Mouse (Mus musculus): Measurements from ENCODE around the gene Gm47959. TPM values are rescaled to one million over a fixed set of nuclear protein-coding genes. Genes with fewer than 3 reads are reported as not detected.
"Not testable (repeated sequence)": the region's sequence is repeated elsewhere in the genome, so short reads cannot be mapped to it uniquely, and the experiment has no call there.

Gm47959 gene
- polyA plus RNA-seq (2016; fragmentation: Nextera tagmentation; extraction: Ambion mirVana) = not detected in 2 replicates

GRCm38 (mm10) chr1:83000306-83000705 lies at the start of gene Gm47959:
Gene Gm47959 (plus strand): TSS chr1:83000548.
- WGBS = 96% methylated on average over 9 of the region's 9 CpGs
- H3K27ac ChIP-seq; ATAC-seq (ENCODE audit: low FRiP score): not testable (repeated sequence)

GRCm38 (mm10) chr1:82955913-82956312 lies 44.4 kb upstream of the Gm47959 start, which contains the start of gene Gm7544:
Gene Gm7544 (minus strand): TSS chr1:82956013.
- H3K27me3 ChIP-seq; ATAC-seq (ENCODE audit: low FRiP score); H3K36me3 ChIP-seq: not testable (repeated sequence)

More at GRCm38 (mm10) chr1:83000306-83000705, at the start of gene Gm47959:
- not testable (repeated sequence) for H3K27me3 ChIP-seq; H3K9me3 ChIP-seq (replicated peaks); H3K4me2 ChIP-seq (replicated peaks); H3K36me3 ChIP-seq; H3K4me3 ChIP-seq; H3K9ac ChIP-seq; H3K4me1 ChIP-seq

GRCm38 (mm10) chr1:82959870-82960385 lies 40.4 kb upstream of the Gm47959 start, which contains the start of gene Gm47955:
Gene Gm47955 (plus strand): TSS chr1:82960286.
- Histone ChIP-seq H3K4me1 (no peaks in the 10 kb centered on the region), H3K36me3 (no peaks in the 10 kb centered on the region)
- WGBS = 88% methylated on average over 11 of the region's 11 CpGs

More at GRCm38 (mm10) chr1:82955913-82956312, 44.4 kb upstream of the Gm47959 start, which contains the start of gene Gm7544:
- not testable (repeated sequence) for H3K4me2 ChIP-seq (replicated peaks); H3K9ac ChIP-seq; H3K9me3 ChIP-seq (replicated peaks); H3K27ac ChIP-seq; H3K4me3 ChIP-seq; H3K4me1 ChIP-seq

GRCm38 (mm10) chr1:82966413-82966812 lies 33.9 kb upstream of the Gm47959 start:
- Histone ChIP-seq H3K36me3 (no peaks in the 10 kb centered on the region), H3K9me3 (replicated peaks) (no peaks in the 10 kb centered on the region), H3K4me2 (replicated peaks) (no peak overlapping the region), H3K27ac (no peak overlapping the region), H3K9ac (no peak overlapping the region), H3K27me3 (no peaks in the 10 kb centered on the region), H3K4me3 (no peak overlapping the region), H3K4me1 (no peaks in the 10 kb centered on the region)
- ATAC-seq (ENCODE audit: low FRiP score) = peak; percentile 66
- 55% methylated on average over 3 of the region's 3 CpGs for WGBS

More at GRCm38 (mm10) chr1:82959870-82960385, 40.4 kb upstream of the Gm47959 start, which contains the start of gene Gm47955:
- Histone ChIP-seq H3K4me3 (no peak within 1 kb of the TSS), H3K9me3 (replicated peaks) (no peaks in the 10 kb centered on the region), H3K9ac (no peak within 1 kb of the TSS), H3K27ac (no peak within 1 kb of the TSS), H3K4me2 (replicated peaks) (no peak within 1 kb of the TSS), H3K27me3 (no peaks in the 10 kb centered on the region)
- ATAC-seq (ENCODE audit: low FRiP score) = no peak

GRCm38 (mm10) chr1:82972046-82972445 lies 28.3 kb upstream of the Gm47959 start:
- no peak overlapping the region for H3K9ac ChIP-seq
- H3K4me2 ChIP-seq (replicated peaks) = no peak overlapping the region
- no peak overlapping the region for H3K4me3 ChIP-seq
- H3K9me3 ChIP-seq (replicated peaks) = no peaks in the 10 kb centered on the region
- ATAC-seq (ENCODE audit: low FRiP score) = no peak
- no peaks in the 10 kb centered on the region for H3K27me3 ChIP-seq
- WGBS = 61% methylated on average over 4 of the region's 4 CpGs
- H3K36me3 ChIP-seq = no peaks in the 10 kb centered on the region
- no peak overlapping the region for H3K27ac ChIP-seq
- no peaks in the 10 kb centered on the region for H3K4me1 ChIP-seq

GRCm38 (mm10) chr1:82973244-82973643 lies 27.1 kb upstream of the Gm47959 start:
- no peak overlapping the region for H3K27ac ChIP-seq
- H3K9ac ChIP-seq = no peak overlapping the region
- H3K4me1 ChIP-seq = no peaks in the 10 kb centered on the region
- WGBS = 91% methylated on average over 1 of the region's 1 CpGs
- H3K27me3 ChIP-seq = no peaks in the 10 kb centered on the region
- H3K4me3 ChIP-seq = no peak overlapping the region
- no peaks in the 10 kb centered on the region for H3K36me3 ChIP-seq
- no peak overlapping the region for H3K4me2 ChIP-seq (replicated peaks)
- no peak for ATAC-seq (ENCODE audit: low FRiP score)
- H3K9me3 ChIP-seq (replicated peaks) = no peaks in the 10 kb centered on the region

- no peak overlapping the region for H3K4me3 ChIP-seq
- H3K9ac ChIP-seq = no peak overlapping the region
- no peaks in the 10 kb centered on the region for H3K36me3 ChIP-seq
- H3K27ac ChIP-seq = no peak overlapping the region
- H3K9me3 ChIP-seq (replicated peaks) = no peaks in the 10 kb centered on the region
- ATAC-seq (ENCODE audit: low FRiP score) = no peak
- no peak overlapping the region for H3K4me2 ChIP-seq (replicated peaks)
- no peaks in the 10 kb centered on the region for H3K27me3 ChIP-seq
- no peaks in the 10 kb centered on the region for H3K4me1 ChIP-seq
- 73% methylated on average over 6 of the region's 6 CpGs for WGBS
Observed at GRCm38 (mm10) chr1:82973901-82974300, 26.4 kb upstream of the Gm47959 start.

GRCm38 (mm10) chr1:82974342-82974741 lies 26.0 kb upstream of the Gm47959 start:
- H3K27ac ChIP-seq = no peak overlapping the region
- H3K4me3 ChIP-seq = no peak overlapping the region
- no peak for ATAC-seq (ENCODE audit: low FRiP score)
- H3K9me3 ChIP-seq (replicated peaks) = no peaks in the 10 kb centered on the region
- no peaks in the 10 kb centered on the region for H3K36me3 ChIP-seq
- no peaks in the 10 kb centered on the region for H3K4me1 ChIP-seq
- no peak overlapping the region for H3K9ac ChIP-seq
- WGBS = 88% methylated on average over 9 of the region's 9 CpGs
- no peak overlapping the region for H3K4me2 ChIP-seq (replicated peaks)
- H3K27me3 ChIP-seq = no peaks in the 10 kb centered on the region

GRCm38 (mm10) chr1:82975750-82976149 lies 24.6 kb upstream of the Gm47959 start:
- WGBS = 88% methylated on average over 5 of the region's 5 CpGs
- H3K9ac ChIP-seq = no peak overlapping the region
- no peaks in the 10 kb centered on the region for H3K36me3 ChIP-seq
- ATAC-seq (ENCODE audit: low FRiP score) = no peak
- no peaks in the 10 kb centered on the region for H3K4me1 ChIP-seq
- H3K4me3 ChIP-seq = no peak overlapping the region
- no peaks in the 10 kb centered on the region for H3K27me3 ChIP-seq
- H3K4me2 ChIP-seq (replicated peaks) = no peak overlapping the region
- no peak overlapping the region for H3K27ac ChIP-seq
- no peaks in the 10 kb centered on the region for H3K9me3 ChIP-seq (replicated peaks)

GRCm38 (mm10) chr1:82977840-82978239 lies 22.5 kb upstream of the Gm47959 start:
- Histone ChIP-seq H3K4me3 (no peak overlapping the region), H3K27me3 (no peaks in the 10 kb centered on the region), H3K4me1 (no peaks in the 10 kb centered on the region), H3K9ac (no peak overlapping the region), H3K4me2 (replicated peaks) (no peak overlapping the region), H3K36me3 (no peaks in the 10 kb centered on the region), H3K9me3 (replicated peaks) (no peaks in the 10 kb centered on the region), H3K27ac (no peak overlapping the region)
- ATAC-seq (ENCODE audit: low FRiP score) = no peak

GRCm38 (mm10) chr1:82986738-82987137 lies 13.6 kb upstream of the Gm47959 start:
- Histone ChIP-seq H3K36me3 (no peaks in the 10 kb centered on the region), H3K4me3 (no peak overlapping the region), H3K9me3 (replicated peaks) (peaks cover 6% of the 10 kb centered on the region; the same call in 1 of the 2 replicates), H3K9ac (no peak overlapping the region), H3K4me2 (replicated peaks) (no peak overlapping the region), H3K4me1 (no peaks in the 10 kb centered on the region), H3K27ac (no peak overlapping the region), H3K27me3 (no peaks in the 10 kb centered on the region)
- 95% methylated on average over 6 of the region's 6 CpGs for WGBS
- no peak for ATAC-seq (ENCODE audit: low FRiP score)

- Histone ChIP-seq H3K4me1 (no peaks in the 10 kb centered on the region), H3K36me3 (no peaks in the 10 kb centered on the region), H3K27me3 (no peaks in the 10 kb centered on the region), H3K4me3 (no peak overlapping the region), H3K4me2 (replicated peaks) (no peak overlapping the region), H3K9me3 (replicated peaks) (peaks cover 6% of the 10 kb centered on the region; the same call in 1 of the 2 replicates), H3K27ac (no peak overlapping the region), H3K9ac (no peak overlapping the region)
- ATAC-seq (ENCODE audit: low FRiP score) = 0 out of 2 replicates have a peak, but pooled peaks have one; percentile 56
- 33% methylated on average over 4 of the region's 4 CpGs for WGBS
Observed at GRCm38 (mm10) chr1:82987530-82988198, 12.7 kb upstream of the Gm47959 start.

- H3K9ac ChIP-seq = no peak overlapping the region
- 75% methylated on average over 4 of the region's 4 CpGs for WGBS
- no peaks in the 10 kb centered on the region for H3K36me3 ChIP-seq
- no peak overlapping the region for H3K4me2 ChIP-seq (replicated peaks)
- no peaks in the 10 kb centered on the region for H3K27me3 ChIP-seq
- no peak overlapping the region for H3K27ac ChIP-seq
- no peak for ATAC-seq (ENCODE audit: low FRiP score)
- H3K4me1 ChIP-seq = no peaks in the 10 kb centered on the region
- no peak overlapping the region for H3K4me3 ChIP-seq
- H3K9me3 ChIP-seq (replicated peaks) = no peaks in the 10 kb centered on the region
Observed at GRCm38 (mm10) chr1:82991062-82991461, 9.3 kb upstream of the Gm47959 start.
